ENCODE assay signal across 22 mouse cellular contexts in genomic region chr4:126311566-126312200, GRCm38 (mm10). TPM values are rescaled to one million over a fixed set of nuclear protein-coding genes. Genes with fewer than 3 reads are reported as not detected.
DNase-seq lines count a peak whose midpoint lies in the region; ATAC-seq lines count a peak whose summit lies in the region.
"Had no signal": no experiment of that assay in that cellular context is flagged by ENCODE, and none has a peak within 500 bp of the region (broad histone marks: within the 10 kb centered on the region; RNA-seq: fewer than 3 reads in every experiment).

No protein-coding gene starts in this region.

- H3K4me3 ChIP-seq in forebrain, embryonic 10.5 days: no peak overlapping the region
- H3K4me3 ChIP-seq in forebrain, embryonic 14.5 days (ENCODE audit: low read depth, low read length): no peak overlapping the region
- H3K4me3 ChIP-seq in limb, embryonic 10.5 days: no peak overlapping the region
- H3K4me3 ChIP-seq: forebrain, embryonic 12.5 days; heart, embryonic 10.5 days; heart, embryonic 15.5 days; hindbrain, embryonic 15.5 days had no signal

- H3K4me1 ChIP-seq in forebrain, embryonic 10.5 days: peaks cover 43% of the 10 kb centered on the region
- H3K4me1 ChIP-seq in forebrain, embryonic 14.5 days (ENCODE audit: control insufficient read depth, insufficient read depth, low read length): no peaks in the 10 kb centered on the region
- H3K4me1 ChIP-seq in limb, embryonic 10.5 days: peaks cover 38% of the 10 kb centered on the region

- H3K27me3 ChIP-seq in forebrain, embryonic 10.5 days (ENCODE audit: poor library complexity, severe bottlenecking): peaks cover 15% of the 10 kb centered on the region
- H3K27me3 ChIP-seq in forebrain, embryonic 14.5 days (replicated peaks; ENCODE audit: control insufficient read depth, insufficient read depth, low read length): no peaks in the 10 kb centered on the region
- H3K27me3 ChIP-seq in limb, embryonic 10.5 days (ENCODE audit: low read depth, poor library complexity, severe bottlenecking): peaks cover 8% of the 10 kb centered on the region; the same call in 1 of the 2 replicates

- H3K36me3 ChIP-seq in forebrain, embryonic 10.5 days (replicated peaks): peaks cover 23% of the 10 kb centered on the region
- peaks cover 19% of the 10 kb centered on the region for H3K36me3 ChIP-seq in forebrain, embryonic 14.5 days (ENCODE audit: control insufficient read depth, insufficient read depth, low read length)
- peaks cover 26% of the 10 kb centered on the region for H3K36me3 ChIP-seq in limb, embryonic 10.5 days

- no peak for ATAC-seq in forebrain, embryonic 14.5 days
- ATAC-seq: forebrain, postnatal 0 days; intestine, postnatal 0 days had no signal

- H3K9me3 ChIP-seq in forebrain, embryonic 10.5 days: no peaks in the 10 kb centered on the region
- H3K9me3 ChIP-seq in forebrain, embryonic 14.5 days (replicated peaks; ENCODE audit: control insufficient read depth, low read length): no peaks in the 10 kb centered on the region
- H3K9me3 ChIP-seq in limb, embryonic 10.5 days (replicated peaks): no peaks in the 10 kb centered on the region
- H3K9me3 ChIP-seq: forebrain, embryonic 12.5 days; heart, embryonic 10.5 days; heart, embryonic 15.5 days; hindbrain, embryonic 15.5 days had no signal

- 92% methylated on average over 16 of the region's 16 CpGs for WGBS in forebrain, embryonic 10.5 days
- WGBS in forebrain, embryonic 14.5 days: 90% methylated on average over 16 of the region's 16 CpGs
- WGBS in limb, embryonic 10.5 days: 88% methylated on average over 16 of the region's 16 CpGs

- DNase-seq in forebrain, embryonic 10.5 days (ENCODE audit: extremely low spot score, low spot score): no peak
- no peak for DNase-seq in forebrain, embryonic 14.5 days (ENCODE audit: low spot score)
- DNase-seq in urinary bladder, adult 2 months (ENCODE audit: low spot score): peak; percentile 18
- DNase-seq in urinary bladder, postnatal 14 days (ENCODE audit: low spot score): no peak
- no peak for DNase-seq in limb, embryonic 10.5 days (ENCODE audit: low spot score)
- DNase-seq in adrenal gland, adult 8-10 months: no peak
- DNase-seq in layer of hippocampus, postnatal 14 days (ENCODE audit: low spot score in 2 of 2): no peak
- DNase-seq: adrenal gland, postnatal 14 days; cerebellum, adult 18-20 months; cerebellum, postnatal 10 days; embryo, embryonic 11 days; forebrain, postnatal 0 days; gastrocnemius, postnatal 36 days; heart, postnatal 14 days had no signal

- H3K27ac ChIP-seq in forebrain, embryonic 10.5 days: peak overlapping the region; percentile 53
- H3K27ac ChIP-seq in forebrain, embryonic 14.5 days (ENCODE audit: low read depth, low read length): no peak overlapping the region
- H3K27ac ChIP-seq in limb, embryonic 10.5 days: peak overlapping the region; percentile 42
- H3K27ac ChIP-seq: forebrain, embryonic 12.5 days; heart, embryonic 15.5 days; hindbrain, embryonic 15.5 days had no signal

- H3K9ac ChIP-seq in forebrain, embryonic 14.5 days (ENCODE audit: low read length): no peak overlapping the region
- H3K9ac ChIP-seq: forebrain, embryonic 12.5 days; forebrain, postnatal 0 days; heart, embryonic 15.5 days; hindbrain, embryonic 15.5 days had no signal

- no peak overlapping the region for H3K4me2 ChIP-seq in forebrain, embryonic 14.5 days (ENCODE audit: low read length)
- H3K4me2 ChIP-seq: forebrain, embryonic 12.5 days; heart, embryonic 15.5 days; hindbrain, embryonic 15.5 days had no signal

RNA-seq across cellular contexts. Expression of gene Adprhl2, which starts 9.8 kb away (rescaled TPM):
- 91.6 TPM in 2 replicates for polyA plus RNA-seq in forebrain, embryonic 10.5 days (2016; fragmentation: Nextera tagmentation; extraction: Ambion mirVana)
- 53.9 and 62.4 TPM in 2 replicates for polyA plus RNA-seq in forebrain, embryonic 14.5 days (2014; fragmentation: Nextera tagmentation; extraction: Ambion mirVana)
- 42.3 and 48.2 TPM in 2 replicates for polyA plus RNA-seq in urinary bladder, adult 2 months (2012; rRNA removed)
- 95.1 and 97.5 TPM in 2 replicates for polyA plus RNA-seq in limb, embryonic 10.5 days (2016; fragmentation: Nextera tagmentation; extraction: Ambion mirVana)
- total RNA-seq in adrenal gland, adult 8-10 months (2022): 10 to 100 TPM; 35.8 to 37.8 (median 37.2) TPM
- 10 to 100 TPM; 25.8 to 26.1 TPM for total RNA-seq in layer of hippocampus, postnatal 14 days (2021)

RNA-seq across cellular contexts. Expression of gene Tekt2, which starts 13.8 kb away (rescaled TPM):
- polyA plus RNA-seq in forebrain, embryonic 10.5 days (2016; fragmentation: Nextera tagmentation; extraction: Ambion mirVana): 2.3 TPM in 2 replicates
- 9.4 and 11.1 TPM in 2 replicates for polyA plus RNA-seq in forebrain, embryonic 14.5 days (2014; fragmentation: Nextera tagmentation; extraction: Ambion mirVana)
- 25.8 and 40.1 TPM in 2 replicates for polyA plus RNA-seq in urinary bladder, adult 2 months (2012; rRNA removed)
- polyA plus RNA-seq in limb, embryonic 10.5 days (2016; fragmentation: Nextera tagmentation; extraction: Ambion mirVana): 0.35 and 0.98 TPM in 2 replicates
- total RNA-seq in adrenal gland, adult 8-10 months (2022): 1 to 10 TPM; 1.5 to 6.3 (median 5.2) TPM
- 1 to 10 TPM; 1.9 to 2.2 TPM for total RNA-seq in layer of hippocampus, postnatal 14 days (2021)
- total RNA-seq: common myeloid progenitor, adult 5-6 weeks; hematopoietic stem cell, adult 5-6 weeks; MEL had no signal

RNA-seq across cellular contexts. Expression of gene Col8a2, which starts 25.1 kb away (rescaled TPM):
- polyA plus RNA-seq in forebrain, embryonic 10.5 days (2016; fragmentation: Nextera tagmentation; extraction: Ambion mirVana): 5.9 and 6.8 TPM in 2 replicates
- polyA plus RNA-seq in forebrain, embryonic 14.5 days (2014; fragmentation: Nextera tagmentation; extraction: Ambion mirVana): 1.2 and 2.9 TPM in 2 replicates
- 17.6 and 22.6 TPM in 2 replicates for polyA plus RNA-seq in urinary bladder, adult 2 months (2012; rRNA removed)
- 0.65 and 1.4 TPM in 2 replicates for polyA plus RNA-seq in limb, embryonic 10.5 days (2016; fragmentation: Nextera tagmentation; extraction: Ambion mirVana)
- 1 to 10 TPM; 3.5 to 4.6 (median 4.0) TPM for total RNA-seq in adrenal gland, adult 8-10 months (2022)
- total RNA-seq in layer of hippocampus, postnatal 14 days (2021): 1 to 10 TPM; 1.9 to 8.4 TPM
- total RNA-seq: common myeloid progenitor, adult 5-6 weeks; hematopoietic stem cell, adult 5-6 weeks; MEL had no signal

RNA-seq across cellular contexts. Expression of gene Trappc3, which starts 49.6 kb away (rescaled TPM):
- 84.8 and 86.8 TPM in 2 replicates for polyA plus RNA-seq in forebrain, embryonic 10.5 days (2016; fragmentation: Nextera tagmentation; extraction: Ambion mirVana)
- polyA plus RNA-seq in forebrain, embryonic 14.5 days (2014; fragmentation: Nextera tagmentation; extraction: Ambion mirVana): 36.9 and 39.3 TPM in 2 replicates
- polyA plus RNA-seq in urinary bladder, adult 2 months (2012; rRNA removed): 85.7 and 101 TPM in 2 replicates
- 83.1 and 95.3 TPM in 2 replicates for polyA plus RNA-seq in limb, embryonic 10.5 days (2016; fragmentation: Nextera tagmentation; extraction: Ambion mirVana)
- total RNA-seq in adrenal gland, adult 8-10 months (2022): 100 to 1,000 TPM in 1 of 4 experiments, 10 to 100 TPM in 3; 94.1 to 101 (median 96.2) TPM
- total RNA-seq in layer of hippocampus, postnatal 14 days (2021): 10 to 100 TPM; 83.9 to 88.2 TPM

RNA-seq across cellular contexts. Expression of gene Map7d1, which starts 55.5 kb away (rescaled TPM):
- polyA plus RNA-seq in forebrain, embryonic 10.5 days (2016; fragmentation: Nextera tagmentation; extraction: Ambion mirVana): 45.6 and 47.1 TPM in 2 replicates
- polyA plus RNA-seq in forebrain, embryonic 14.5 days (2014; fragmentation: Nextera tagmentation; extraction: Ambion mirVana): 54.8 and 67.8 TPM in 2 replicates
- 103 and 127 TPM in 2 replicates for polyA plus RNA-seq in urinary bladder, adult 2 months (2012; rRNA removed)
- polyA plus RNA-seq in limb, embryonic 10.5 days (2016; fragmentation: Nextera tagmentation; extraction: Ambion mirVana): 56.2 and 63.2 TPM in 2 replicates
- total RNA-seq in adrenal gland, adult 8-10 months (2022): 10 to 100 TPM; 55.4 to 81.7 (median 66.8) TPM
- 100 to 1,000 TPM; 222 to 233 TPM for total RNA-seq in layer of hippocampus, postnatal 14 days (2021)
